22 mouse cellular contexts compared by ENCODE assay signal in genomic region chr9:51915580-51915979, GRCm38 (mm10). TPM values are rescaled to one million over a fixed set of nuclear protein-coding genes. Genes with fewer than 3 reads are reported as not detected.
DNase-seq lines count a peak whose midpoint lies in the region; ATAC-seq and TF ChIP-seq lines count a peak whose summit lies in the region.
"Had no signal": no experiment of that assay in that cellular context is flagged by ENCODE, and none has a peak within 500 bp of the region (broad histone marks: within the 10 kb centered on the region; RNA-seq: fewer than 3 reads in every experiment).

No protein-coding gene starts in this region.

- H3K4me3 ChIP-seq in heart, adult 2 months: no peak overlapping the region
- H3K4me3 ChIP-seq in midbrain, postnatal 0 days (ENCODE audit: low read depth, low read length): no peak overlapping the region
- no peak overlapping the region for H3K4me3 ChIP-seq in midbrain, embryonic 10.5 days
- H3K4me3 ChIP-seq: embryonic facial prominence, embryonic 15.5 days; erythroblast, embryonic 14.5 days; forebrain, embryonic 10.5 days; heart, embryonic 10.5 days; hindbrain, embryonic 10.5 days had no signal

- H3K27ac ChIP-seq in heart, adult 2 months: no peak overlapping the region
- no peak overlapping the region for H3K27ac ChIP-seq in midbrain, postnatal 0 days (ENCODE audit: low read depth, low read length)
- no peak overlapping the region for H3K27ac ChIP-seq in midbrain, embryonic 10.5 days (replicated peaks)
- H3K27ac ChIP-seq: embryonic facial prominence, embryonic 15.5 days; forebrain, embryonic 10.5 days; heart, embryonic 10.5 days; hindbrain, embryonic 10.5 days; hindbrain, embryonic 14.5 days had no signal

- peak; percentile 41 for TF ChIP-seq CTCF in heart, adult 2 months (IDR thresholded peaks at IDR 0.05)
- TF ChIP-seq CTCF in midbrain, postnatal 0 days (IDR thresholded peaks at IDR 0.05): peak; percentile 9; the same call in 1 of the 2 replicates

- no peaks in the 10 kb centered on the region for H3K36me3 ChIP-seq in heart, adult 2 months (ENCODE audit: control insufficient read depth, insufficient read depth, low read length)
- H3K36me3 ChIP-seq in midbrain, postnatal 0 days (ENCODE audit: insufficient read depth, low read length): no peaks in the 10 kb centered on the region
- H3K36me3 ChIP-seq in midbrain, embryonic 10.5 days: no peaks in the 10 kb centered on the region
- H3K36me3 ChIP-seq: embryonic facial prominence, embryonic 15.5 days; forebrain, embryonic 10.5 days; heart, embryonic 10.5 days; hindbrain, embryonic 10.5 days had no signal

- TF ChIP-seq POLR2A in heart, adult 2 months (IDR thresholded peaks at IDR 0.05; ENCODE audit: insufficient read depth, low read depth, low read length): no peak

- intact Hi-C loops in heart, adult 2 months (cut with DNase I): no loop called here

- H3K4me1 ChIP-seq in heart, adult 2 months (ENCODE audit: control insufficient read depth, insufficient read depth, low read length): no peaks in the 10 kb centered on the region; the same call in none of the 2 replicates
- H3K4me1 ChIP-seq in midbrain, postnatal 0 days (ENCODE audit: insufficient read depth, low read length): no peaks in the 10 kb centered on the region
- H3K4me1 ChIP-seq in midbrain, embryonic 10.5 days: no peaks in the 10 kb centered on the region
- H3K4me1 ChIP-seq: embryonic facial prominence, embryonic 15.5 days; forebrain, embryonic 10.5 days; hindbrain, embryonic 10.5 days had no signal

- ATAC-seq in midbrain, postnatal 0 days (ENCODE audit: low FRiP score): no peak
- ATAC-seq: CD4-positive, CD25-positive, alpha-beta regulatory T cell, adult 4 months; forebrain, embryonic 14.5 days; intestine, embryonic 16.5 days had no signal

- DNase-seq in adrenal gland, adult 2 months: peak; percentile 57
- no peak for DNase-seq in adrenal gland, adult 18-20 months (ENCODE audit: low spot score in 2 of 2)
- DNase-seq in heart, adult 2 months: no peak
- no peak for DNase-seq in heart, adult 9 months (ENCODE audit: low spot score in 2 of 2)
- DNase-seq in midbrain, postnatal 0 days (ENCODE audit: low spot score): no peak
- no peak for DNase-seq in midbrain, embryonic 10.5 days (ENCODE audit: low spot score)
- DNase-seq in right cerebral cortex, postnatal 4 days: no peak
- DNase-seq: B cell, adult 2 months; cerebellum, adult 11 months; cerebellum, adult 8-10 months; cerebellum, postnatal 14 days; embryo, embryonic 11 days; heart, postnatal 14 days had no signal

- H3K9me3 ChIP-seq in midbrain, postnatal 0 days (ENCODE audit: low read length): no peaks in the 10 kb centered on the region
- no peaks in the 10 kb centered on the region for H3K9me3 ChIP-seq in midbrain, embryonic 10.5 days (replicated peaks)
- H3K9me3 ChIP-seq: embryonic facial prominence, embryonic 15.5 days; forebrain, embryonic 10.5 days; heart, embryonic 10.5 days; hindbrain, embryonic 10.5 days had no signal

- H3K9ac ChIP-seq in heart, adult 2 months (ENCODE audit: low read depth, low read length): no peak overlapping the region
- no peak overlapping the region for H3K9ac ChIP-seq in midbrain, postnatal 0 days (replicated peaks; ENCODE audit: low read length, poor library complexity, severe bottlenecking)
- H3K9ac ChIP-seq: embryonic facial prominence, embryonic 15.5 days; hindbrain, embryonic 14.5 days had no signal

- 37% methylated on average over 1 of the region's 1 CpGs for WGBS in heart, adult 2 months
- 92% methylated on average over 1 of the region's 1 CpGs for WGBS in midbrain, postnatal 0 days
- WGBS in midbrain, embryonic 10.5 days: 79% methylated on average over 1 of the region's 1 CpGs

- no peaks in the 10 kb centered on the region for H3K27me3 ChIP-seq in heart, adult 2 months (ENCODE audit: control insufficient read depth, insufficient read depth, low read length)
- no peaks in the 10 kb centered on the region for H3K27me3 ChIP-seq in midbrain, postnatal 0 days (ENCODE audit: insufficient read depth, low read length)
- H3K27me3 ChIP-seq in midbrain, embryonic 10.5 days (ENCODE audit: low read depth, poor library complexity, severe bottlenecking): no peaks in the 10 kb centered on the region
- H3K27me3 ChIP-seq: embryonic facial prominence, embryonic 15.5 days had no signal

- TF ChIP-seq EP300 in heart, adult 2 months (IDR thresholded peaks at IDR 0.05; ENCODE audit: insufficient read depth, low read depth, low read length): no peak

- no peak overlapping the region for H3K4me2 ChIP-seq in midbrain, postnatal 0 days (ENCODE audit: low read depth, low read length, poor library complexity, severe bottlenecking)
- H3K4me2 ChIP-seq: embryonic facial prominence, embryonic 15.5 days; hindbrain, embryonic 14.5 days had no signal

- H3K79me2 ChIP-seq in heart, adult 2 months (replicated peaks; ENCODE audit: control insufficient read depth, insufficient read depth, low read length): no peaks in the 10 kb centered on the region

RNA-seq across cellular contexts. Expression of gene Fdx1, which starts 47.8 kb away (rescaled TPM):
- total RNA-seq in adrenal gland, adult 2 months (2021): 1,000 to 10,000 TPM; 1,986 to 2,305 TPM
- 10,930 and 16,655 TPM in 2 replicates for polyA plus RNA-seq in adrenal gland, adult 2 months (2012; rRNA removed)
- total RNA-seq in adrenal gland, adult 18-20 months (2021): 1,000 to 10,000 TPM; 3,296 to 3,327 TPM
- 100 to 1,000 TPM in 1 of 2 experiments, 10 to 100 TPM in 1; 90.9 to 113 TPM for total RNA-seq in heart, adult 2 months (2021)
- polyA plus RNA-seq in heart, adult 2 months (2012; rRNA removed): 82.0 and 84.3 TPM in 2 replicates
- 18.0 and 22.6 TPM in 2 replicates for total RNA-seq in midbrain, postnatal 0 days (2014; rRNA removed)
- polyA plus RNA-seq in midbrain, postnatal 0 days (2015; fragmentation: Nextera tagmentation; extraction: Ambion mirVana): 39.1 and 41.7 TPM in 2 replicates
- 46.8 and 49.4 TPM in 2 replicates for polyA plus RNA-seq in midbrain, embryonic 10.5 days (2016; fragmentation: Nextera tagmentation; extraction: Ambion mirVana)

Comparison
In these comparisons a context has a peak if more than half of its experiments do, and no peak if none do; other contexts are left out.
1. RNA of gene Fdx1, which starts 47.8 kb away (total RNA-seq): 3,296 to 3,327 TPM in adrenal gland, adult 18-20 months and 1,986 to 2,305 TPM in adrenal gland, adult 2 months; 90.9 to 113 TPM in heart, adult 2 months and 18.0 to 22.6 TPM in midbrain, postnatal 0 days; every median in the first group is over 10 times any median in the second.